Mouse (Mus musculus): ENCODE measurements at regions not wholly inside any gene's neighbourhood (a gene's known extent, or its start where the extent isn't known, plus 50 kb on each side); places are given as distances from the start of the nearest gene placed in this dataset.

DNA sequence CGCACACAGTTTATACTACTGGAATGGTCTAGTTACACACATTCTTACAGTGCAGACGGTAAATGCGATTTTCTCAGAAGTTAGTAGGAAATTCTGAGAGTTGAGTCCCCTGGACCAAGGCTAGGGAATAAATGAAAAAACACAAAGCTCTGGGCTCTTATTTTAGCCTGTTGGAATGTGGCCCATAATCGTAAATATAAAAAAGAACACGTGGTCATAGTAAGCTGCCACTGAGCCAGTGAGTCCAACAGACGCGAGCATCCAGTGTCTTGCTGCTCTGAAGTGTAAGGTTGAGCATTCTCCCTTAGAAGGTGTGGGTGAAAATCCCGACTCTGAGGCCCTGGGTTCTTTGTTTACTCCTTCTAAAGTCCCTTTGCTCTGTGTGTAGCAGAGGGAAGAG lies 136.8 kb upstream of the Hmgn3 start:
- Histone ChIP-seq H3K27me3 (ENCODE audit: control insufficient read depth, insufficient read depth, low read length) (no peaks in the 10 kb centered on the region), H3K36me3 (replicated peaks; ENCODE audit: control insufficient read depth, insufficient read depth) (no peaks in the 10 kb centered on the region), H3K4me3 (replicated peaks; ENCODE audit: low read length) (no peak overlapping the region), H3K9ac (no peak overlapping the region), H3K4me2 (replicated peaks) (no peak overlapping the region), H3K4me1 (replicated peaks; ENCODE audit: control insufficient read depth, insufficient read depth, low read length) (no peaks in the 10 kb centered on the region), H3K27ac (no peak overlapping the region), H3K9me3 (ENCODE audit: control insufficient read depth, low read length) (no peaks in the 10 kb centered on the region)
- ATAC-seq (ENCODE audit: low FRiP score), result no peak
- 77% methylated on average over 8 of the region's 8 CpGs for WGBS
- DNase-seq (ENCODE audit: low spot score), result no peak

DNA sequence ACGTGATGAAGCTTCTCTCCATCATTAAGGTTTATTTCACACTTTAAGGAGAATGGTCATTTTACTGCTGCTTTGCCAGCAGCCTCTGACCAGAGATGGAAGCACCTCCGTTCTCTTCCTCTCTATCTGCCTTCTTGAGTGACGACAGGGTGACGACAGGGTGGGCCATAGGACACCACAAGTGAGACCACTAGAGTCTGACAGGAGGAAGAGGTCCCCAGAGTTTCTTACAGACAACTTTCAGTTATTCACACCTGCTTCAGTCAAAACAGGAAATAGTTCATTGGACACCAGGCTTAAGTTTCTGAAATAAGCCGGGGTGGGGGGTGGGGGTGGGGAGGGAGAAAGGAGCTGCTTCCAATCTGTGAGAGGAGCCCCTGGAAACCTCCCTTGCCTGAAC lies 131.3 kb upstream of the Hmgn3 start:
- Histone ChIP-seq H3K4me1 (replicated peaks; ENCODE audit: control insufficient read depth, insufficient read depth, low read length) (no peaks in the 10 kb centered on the region), H3K4me3 (replicated peaks; ENCODE audit: low read length) (no peak overlapping the region), H3K9me3 (ENCODE audit: control insufficient read depth, low read length) (no peaks in the 10 kb centered on the region), H3K9ac (no peak overlapping the region), H3K36me3 (replicated peaks; ENCODE audit: control insufficient read depth, insufficient read depth) (no peaks in the 10 kb centered on the region), H3K27ac (no peak overlapping the region), H3K4me2 (replicated peaks) (no peak overlapping the region), H3K27me3 (ENCODE audit: control insufficient read depth, insufficient read depth, low read length) (no peaks in the 10 kb centered on the region)
- DNase-seq (ENCODE audit: low spot score), result no peak
- no peak for ATAC-seq (ENCODE audit: low FRiP score)
- 87% methylated on average over 5 of the region's 5 CpGs for WGBS

DNA sequence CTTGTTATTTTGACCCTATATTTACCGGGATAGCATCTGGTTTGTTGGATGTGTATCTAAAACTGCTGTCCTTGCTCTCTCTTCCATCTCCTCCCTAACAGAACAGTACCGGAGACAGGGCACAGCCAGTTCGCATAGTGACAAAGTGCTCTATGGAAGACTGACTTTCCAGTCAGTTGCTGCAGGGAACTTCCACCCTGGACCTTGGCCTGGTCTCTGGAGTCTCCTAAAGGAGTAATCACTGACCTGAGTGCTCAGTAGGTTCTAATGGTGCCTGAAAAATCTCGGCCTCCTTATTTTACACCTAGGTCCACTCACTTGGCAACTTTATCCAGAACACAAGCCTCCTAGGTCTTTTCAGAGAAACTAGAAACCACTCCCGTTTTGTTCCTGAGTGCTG lies 130.9 kb upstream of the Hmgn3 start:
- WGBS, result 90% methylated on average over 5 of the region's 5 CpGs
- Histone ChIP-seq H3K4me1 (replicated peaks; ENCODE audit: control insufficient read depth, insufficient read depth, low read length) (no peaks in the 10 kb centered on the region), H3K27ac (no peak overlapping the region), H3K9me3 (ENCODE audit: control insufficient read depth, low read length) (no peaks in the 10 kb centered on the region), H3K4me2 (replicated peaks) (no peak overlapping the region), H3K27me3 (ENCODE audit: control insufficient read depth, insufficient read depth, low read length) (no peaks in the 10 kb centered on the region), H3K36me3 (replicated peaks; ENCODE audit: control insufficient read depth, insufficient read depth) (no peaks in the 10 kb centered on the region), H3K4me3 (replicated peaks; ENCODE audit: low read length) (no peak overlapping the region), H3K9ac (no peak overlapping the region)
- DNase-seq (ENCODE audit: low spot score) (no peak), ATAC-seq (ENCODE audit: low FRiP score) (no peak)

DNA sequence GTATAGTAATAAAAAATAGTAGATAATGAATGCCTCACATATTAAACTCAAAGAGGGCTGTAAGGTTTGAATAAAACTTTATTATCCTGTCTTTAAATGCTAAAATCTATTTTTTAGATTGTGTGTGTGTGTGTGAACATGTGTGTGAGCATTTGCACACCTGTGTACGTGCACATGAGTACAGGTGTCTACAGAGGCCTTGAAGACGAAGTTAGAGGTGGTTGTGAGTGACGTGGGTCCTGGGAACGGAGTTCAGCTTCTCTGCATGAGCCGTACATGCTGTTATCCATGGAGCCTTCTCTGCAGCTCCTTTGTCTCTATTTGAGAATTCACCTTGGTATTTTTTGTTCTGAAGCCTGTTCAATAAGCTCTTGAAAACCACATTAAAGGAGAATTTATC lies 129.8 kb upstream of the Hmgn3 start:
- Histone ChIP-seq H3K36me3 (replicated peaks; ENCODE audit: control insufficient read depth, insufficient read depth) (no peaks in the 10 kb centered on the region), H3K9ac (no peak overlapping the region), H3K27ac (no peak overlapping the region), H3K4me2 (replicated peaks) (no peak overlapping the region), H3K27me3 (ENCODE audit: control insufficient read depth, insufficient read depth, low read length) (no peaks in the 10 kb centered on the region), H3K4me1 (replicated peaks; ENCODE audit: control insufficient read depth, insufficient read depth, low read length) (no peaks in the 10 kb centered on the region), H3K9me3 (ENCODE audit: control insufficient read depth, low read length) (no peaks in the 10 kb centered on the region), H3K4me3 (replicated peaks; ENCODE audit: low read length) (no peak overlapping the region)
- 84% methylated on average over 5 of the region's 5 CpGs for WGBS
- ATAC-seq (ENCODE audit: low FRiP score) (no peak), DNase-seq (ENCODE audit: low spot score) (no peak)

DNA sequence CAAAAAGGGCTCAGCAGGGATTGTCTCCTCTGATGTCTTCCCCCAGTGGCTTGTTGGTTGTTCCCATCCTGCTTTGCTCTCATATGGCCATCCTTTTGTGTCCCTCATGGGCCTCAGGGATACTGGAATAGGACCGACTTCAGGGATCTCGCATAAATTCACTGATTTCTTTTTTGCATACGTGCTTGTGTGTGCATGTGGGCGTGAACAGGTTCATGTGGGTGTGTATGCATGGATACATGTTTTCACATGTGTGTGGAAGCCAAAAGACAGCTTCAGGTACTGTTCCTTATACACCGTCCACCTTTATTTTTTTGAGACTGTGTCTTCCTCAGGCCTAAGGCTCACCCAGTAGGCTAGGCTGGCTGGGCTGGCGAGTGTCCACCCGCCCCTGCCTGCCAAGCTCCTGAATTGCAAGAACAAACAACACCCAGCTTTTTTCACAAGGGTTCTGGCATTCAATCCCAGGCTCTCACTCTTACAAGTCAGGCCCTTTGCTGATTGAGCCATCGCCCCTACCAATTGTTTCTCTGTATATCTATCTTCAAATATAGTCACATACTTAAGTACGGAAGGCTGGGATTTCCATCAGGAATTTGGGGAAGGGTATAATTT lies 127.0 kb upstream of the Hmgn3 start:
- WGBS, result 85% methylated on average over 9 of the region's 9 CpGs
- DNase-seq (ENCODE audit: low spot score) (no peak), ATAC-seq (ENCODE audit: low FRiP score) (no peak)
- H3K9me3 ChIP-seq (ENCODE audit: control insufficient read depth, low read length), result no peaks in the 10 kb centered on the region
- no peak overlapping the region for H3K27ac ChIP-seq
- no peak overlapping the region for H3K9ac ChIP-seq
- no peaks in the 10 kb centered on the region for H3K4me1 ChIP-seq (replicated peaks; ENCODE audit: control insufficient read depth, insufficient read depth, low read length)
- no peak overlapping the region for H3K4me3 ChIP-seq (replicated peaks; ENCODE audit: low read length)
- no peaks in the 10 kb centered on the region for H3K27me3 ChIP-seq (ENCODE audit: control insufficient read depth, insufficient read depth, low read length)
- no peak overlapping the region for H3K4me2 ChIP-seq (replicated peaks)
- H3K36me3 ChIP-seq (replicated peaks; ENCODE audit: control insufficient read depth, insufficient read depth), result no peaks in the 10 kb centered on the region

DNA sequence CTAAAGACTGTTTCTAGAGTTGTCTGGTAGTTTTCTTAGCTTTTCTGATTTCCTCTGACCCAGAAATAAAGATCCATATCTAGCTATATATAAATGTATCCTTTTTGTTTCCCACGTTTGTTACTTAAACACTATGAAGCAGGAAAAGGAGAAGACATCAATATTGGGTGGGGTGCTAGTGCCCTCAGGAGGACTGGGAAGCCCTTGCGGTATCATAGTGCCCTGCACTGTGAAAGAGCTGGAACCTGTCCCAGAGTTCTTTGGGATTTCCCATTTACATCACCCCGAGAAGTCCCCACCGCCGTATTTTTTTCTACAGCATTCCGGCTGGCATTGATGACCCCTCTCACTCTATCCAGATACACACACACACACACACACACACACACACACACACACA lies 119.3 kb upstream of the Hmgn3 start:
- no peaks in the 10 kb centered on the region for H3K9me3 ChIP-seq (ENCODE audit: control insufficient read depth, low read length)
- WGBS, result 79% methylated on average over 6 of the region's 6 CpGs
- H3K27me3 ChIP-seq (ENCODE audit: control insufficient read depth, insufficient read depth, low read length), result no peaks in the 10 kb centered on the region
- no peak for ATAC-seq (ENCODE audit: low FRiP score)
- H3K4me3 ChIP-seq (replicated peaks; ENCODE audit: low read length), result no peak overlapping the region
- H3K27ac ChIP-seq, result no peak overlapping the region
- no peak for DNase-seq (ENCODE audit: low spot score)
- H3K4me2 ChIP-seq (replicated peaks), result no peak overlapping the region
- H3K9ac ChIP-seq, result no peak overlapping the region
- no peaks in the 10 kb centered on the region for H3K4me1 ChIP-seq (replicated peaks; ENCODE audit: control insufficient read depth, insufficient read depth, low read length)
- H3K36me3 ChIP-seq (replicated peaks; ENCODE audit: control insufficient read depth, insufficient read depth), result no peaks in the 10 kb centered on the region

DNA sequence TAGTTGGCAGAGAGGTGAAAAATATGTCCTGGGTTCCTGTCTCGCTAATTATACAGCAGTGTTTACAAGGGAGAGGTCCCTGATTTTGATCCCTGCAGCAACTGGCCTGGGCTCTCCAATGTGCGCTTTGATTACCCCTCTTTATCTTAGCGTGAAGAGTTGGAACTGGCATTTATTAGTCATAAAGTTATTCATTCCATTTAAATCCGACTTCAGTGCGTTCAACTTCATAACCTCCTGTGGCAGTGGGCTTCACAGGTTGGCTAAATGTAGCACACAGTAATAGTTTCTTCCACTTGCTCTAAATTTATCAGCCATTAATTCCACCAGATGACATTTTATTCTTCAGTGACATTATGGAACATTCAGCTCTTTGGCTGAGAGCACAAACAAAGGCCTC lies 113.0 kb upstream of the Hmgn3 start:
- DNase-seq (ENCODE audit: low spot score) (no peak), ATAC-seq (ENCODE audit: low FRiP score) (no peak)
- no peak overlapping the region for H3K27ac ChIP-seq
- H3K36me3 ChIP-seq (replicated peaks; ENCODE audit: control insufficient read depth, insufficient read depth), result no peaks in the 10 kb centered on the region
- H3K27me3 ChIP-seq (ENCODE audit: control insufficient read depth, insufficient read depth, low read length), result no peaks in the 10 kb centered on the region
- H3K4me3 ChIP-seq (replicated peaks; ENCODE audit: low read length), result no peak overlapping the region
- 76% methylated on average over 5 of the region's 5 CpGs for WGBS
- no peaks in the 10 kb centered on the region for H3K4me1 ChIP-seq (replicated peaks; ENCODE audit: control insufficient read depth, insufficient read depth, low read length)
- H3K9me3 ChIP-seq (ENCODE audit: control insufficient read depth, low read length), result no peaks in the 10 kb centered on the region
- H3K4me2 ChIP-seq (replicated peaks), result no peak overlapping the region
- H3K9ac ChIP-seq, result no peak overlapping the region

DNA sequence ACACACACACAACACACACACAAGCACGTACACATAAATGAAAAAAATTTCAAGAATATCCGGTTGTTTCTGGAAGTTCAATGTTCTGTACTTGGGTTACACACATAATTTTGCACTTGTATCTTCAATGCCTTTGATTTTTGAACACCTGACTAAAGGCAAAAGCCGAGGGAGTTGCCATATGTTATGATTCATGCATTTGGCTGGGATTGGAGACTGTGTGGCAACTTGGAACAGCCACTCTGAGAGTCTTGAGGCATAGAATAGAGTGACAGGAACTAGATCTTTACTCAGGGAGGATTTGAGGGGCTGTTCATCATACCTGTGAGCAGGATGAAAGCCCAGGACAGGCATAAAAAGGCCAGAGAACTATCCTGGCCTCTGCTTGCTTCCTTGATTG lies 112.5 kb upstream of the Hmgn3 start:
- Histone ChIP-seq H3K4me1 (replicated peaks; ENCODE audit: control insufficient read depth, insufficient read depth, low read length) (no peaks in the 10 kb centered on the region), H3K9ac (no peak overlapping the region), H3K36me3 (replicated peaks; ENCODE audit: control insufficient read depth, insufficient read depth) (no peaks in the 10 kb centered on the region), H3K27ac (no peak overlapping the region), H3K4me2 (replicated peaks) (no peak overlapping the region), H3K27me3 (ENCODE audit: control insufficient read depth, insufficient read depth, low read length) (no peaks in the 10 kb centered on the region), H3K4me3 (replicated peaks; ENCODE audit: low read length) (no peak overlapping the region), H3K9me3 (ENCODE audit: control insufficient read depth, low read length) (no peaks in the 10 kb centered on the region)
- WGBS, result 89% methylated on average over 3 of the region's 3 CpGs
- DNase-seq (ENCODE audit: low spot score) (no peak), ATAC-seq (ENCODE audit: low FRiP score) (no peak)

DNA sequence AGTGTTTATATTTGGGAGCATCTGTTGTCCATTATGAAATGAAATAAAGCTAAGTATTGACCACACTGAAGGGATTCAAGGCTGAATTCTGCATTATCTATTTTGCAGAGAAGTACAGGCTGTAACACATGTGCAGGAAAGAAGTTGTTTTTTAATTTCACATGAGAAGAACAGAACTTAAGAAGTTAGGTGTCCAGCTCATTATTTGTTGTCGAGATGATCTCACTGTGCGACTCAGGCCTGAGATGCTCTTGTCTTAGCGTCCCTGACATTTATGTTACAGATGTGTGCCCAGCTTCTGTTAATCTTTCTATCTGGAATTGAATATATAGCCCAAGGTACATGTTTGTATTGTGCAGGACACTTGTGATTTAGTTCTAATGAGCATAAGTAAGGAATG lies 112.0 kb upstream of the Hmgn3 start:
- H3K4me3 ChIP-seq (replicated peaks; ENCODE audit: low read length), result no peak overlapping the region
- H3K4me2 ChIP-seq (replicated peaks), result no peak overlapping the region
- H3K27me3 ChIP-seq (ENCODE audit: control insufficient read depth, insufficient read depth, low read length), result no peaks in the 10 kb centered on the region
- DNase-seq (ENCODE audit: low spot score) (no peak), ATAC-seq (ENCODE audit: low FRiP score) (no peak)
- 86% methylated on average over 3 of the region's 3 CpGs for WGBS
- no peaks in the 10 kb centered on the region for H3K36me3 ChIP-seq (replicated peaks; ENCODE audit: control insufficient read depth, insufficient read depth)
- H3K9ac ChIP-seq, result no peak overlapping the region
- no peaks in the 10 kb centered on the region for H3K4me1 ChIP-seq (replicated peaks; ENCODE audit: control insufficient read depth, insufficient read depth, low read length)
- H3K27ac ChIP-seq, result no peak overlapping the region
- no peaks in the 10 kb centered on the region for H3K9me3 ChIP-seq (ENCODE audit: control insufficient read depth, low read length)

DNA sequence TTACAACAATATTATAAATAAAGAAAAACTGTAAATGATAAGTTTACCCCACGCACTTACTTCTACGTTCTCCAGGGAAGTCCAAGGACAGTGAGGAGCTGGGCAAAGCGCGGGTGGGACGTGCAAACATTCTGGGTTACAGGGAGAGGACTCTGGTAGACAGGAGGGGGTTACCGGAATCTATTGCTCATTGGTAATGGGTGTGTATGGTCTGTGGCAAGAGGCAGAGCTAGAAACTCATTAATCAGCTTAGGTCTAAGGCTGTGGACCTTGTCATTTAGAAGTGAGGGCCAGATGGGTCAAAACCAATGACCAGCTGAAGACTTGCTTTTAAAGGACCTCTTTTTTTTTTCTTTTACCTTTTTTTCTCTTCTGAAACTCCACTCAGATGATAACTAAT lies 107.9 kb upstream of the Hmgn3 start:
- H3K27me3 ChIP-seq (ENCODE audit: control insufficient read depth, insufficient read depth, low read length), result no peaks in the 10 kb centered on the region
- H3K4me2 ChIP-seq (replicated peaks), result no peak overlapping the region
- H3K4me1 ChIP-seq (replicated peaks; ENCODE audit: control insufficient read depth, insufficient read depth, low read length), result no peaks in the 10 kb centered on the region
- no peaks in the 10 kb centered on the region for H3K36me3 ChIP-seq (replicated peaks; ENCODE audit: control insufficient read depth, insufficient read depth)
- no peaks in the 10 kb centered on the region for H3K9me3 ChIP-seq (ENCODE audit: control insufficient read depth, low read length)
- H3K27ac ChIP-seq, result no peak overlapping the region
- H3K9ac ChIP-seq, result no peak overlapping the region
- DNase-seq (ENCODE audit: low spot score), result no peak
- WGBS, result 96% methylated on average over 6 of the region's 6 CpGs
- no peak overlapping the region for H3K4me3 ChIP-seq (replicated peaks; ENCODE audit: low read length)
- ATAC-seq (ENCODE audit: low FRiP score), result no peak

All from hindbrain, embryonic 14.5 days (tissue).